34 mouse cellular contexts compared by ENCODE assay signal in genomic region chr4:88851026-88851763, GRCm38 (mm10). TPM values are rescaled to one million over a fixed set of nuclear protein-coding genes. Genes with fewer than 3 reads are reported as not detected.
A peak's percentile ranks its signal among the peaks of the same experiment; 100 is the strongest.
DNase-seq lines count a peak whose midpoint lies in the region; ATAC-seq lines count a peak whose summit lies in the region.
"Had no signal": no experiment of that assay in that cellular context is flagged by ENCODE, and none has a peak within 500 bp of the region (broad histone marks: within the 10 kb centered on the region; RNA-seq: fewer than 3 reads in every experiment).

No protein-coding gene starts in this region.

- H3K27ac ChIP-seq in midbrain, embryonic 13.5 days, result no peak overlapping the region
- H3K27ac ChIP-seq in midbrain, embryonic 10.5 days (replicated peaks), result no peak overlapping the region
- 0 out of 2 replicates have a peak overlapping the region, but pooled peaks have one; percentile 46 for H3K27ac ChIP-seq in forebrain, embryonic 11.5 days (ENCODE audit: low read depth, low read length)
- peak overlapping the region; percentile 61 for H3K27ac ChIP-seq in forebrain, embryonic 13.5 days
- H3K27ac ChIP-seq in forebrain, embryonic 16.5 days (ENCODE audit: low read length), result no peak overlapping the region
- H3K27ac ChIP-seq: embryonic facial prominence, embryonic 10.5 days; embryonic facial prominence, embryonic 13.5 days; heart, adult 2 months; heart, embryonic 10.5 days; heart, embryonic 13.5 days; hindbrain, embryonic 14.5 days; hindbrain, postnatal 0 days had no signal

- H3K27me3 ChIP-seq in midbrain, embryonic 13.5 days, result no peaks in the 10 kb centered on the region
- 0 out of 2 replicates have a peak, but pooled peaks cover 9% of the 10 kb centered on the region for H3K27me3 ChIP-seq in midbrain, embryonic 10.5 days (ENCODE audit: low read depth, poor library complexity, severe bottlenecking)
- no peaks in the 10 kb centered on the region for H3K27me3 ChIP-seq in forebrain, embryonic 11.5 days (ENCODE audit: control insufficient read depth, insufficient read depth, low read length)
- H3K27me3 ChIP-seq in forebrain, embryonic 13.5 days, result no peaks in the 10 kb centered on the region
- no peaks in the 10 kb centered on the region for H3K27me3 ChIP-seq in forebrain, embryonic 16.5 days (replicated peaks; ENCODE audit: control insufficient read depth, insufficient read depth, low read length)
- H3K27me3 ChIP-seq: embryonic facial prominence, embryonic 13.5 days; heart, embryonic 13.5 days had no signal

- no peak overlapping the region for H3K4me2 ChIP-seq in midbrain, embryonic 13.5 days (replicated peaks)
- peak overlapping the region; percentile 24; the same call in 1 of the 2 replicates for H3K4me2 ChIP-seq in forebrain, embryonic 11.5 days (ENCODE audit: low read depth, low read length, severe bottlenecking)
- H3K4me2 ChIP-seq in forebrain, embryonic 13.5 days, result no peak overlapping the region
- no peak overlapping the region for H3K4me2 ChIP-seq in forebrain, embryonic 16.5 days (ENCODE audit: low read length)
- H3K4me2 ChIP-seq: embryonic facial prominence, embryonic 13.5 days; heart, embryonic 13.5 days; hindbrain, embryonic 14.5 days had no signal

- no peak overlapping the region for H3K4me3 ChIP-seq in midbrain, embryonic 13.5 days (replicated peaks)
- no peak overlapping the region for H3K4me3 ChIP-seq in midbrain, embryonic 10.5 days
- H3K4me3 ChIP-seq in forebrain, embryonic 11.5 days (ENCODE audit: low read depth, low read length), result no peak overlapping the region
- H3K4me3 ChIP-seq in forebrain, embryonic 13.5 days, result no peak overlapping the region
- H3K4me3 ChIP-seq in forebrain, embryonic 16.5 days (replicated peaks; ENCODE audit: low read length), result no peak overlapping the region
- H3K4me3 ChIP-seq: embryonic facial prominence, embryonic 10.5 days; embryonic facial prominence, embryonic 13.5 days; erythroblast, embryonic 14.5 days; heart, adult 2 months; heart, embryonic 10.5 days; heart, embryonic 13.5 days had no signal

- H3K36me3 ChIP-seq in midbrain, embryonic 13.5 days, result no peaks in the 10 kb centered on the region
- H3K36me3 ChIP-seq in midbrain, embryonic 10.5 days, result no peaks in the 10 kb centered on the region
- H3K36me3 ChIP-seq in forebrain, embryonic 11.5 days (ENCODE audit: control insufficient read depth, insufficient read depth, low read length), result no peaks in the 10 kb centered on the region
- no peaks in the 10 kb centered on the region for H3K36me3 ChIP-seq in forebrain, embryonic 13.5 days (ENCODE audit: poor library complexity, severe bottlenecking)
- no peaks in the 10 kb centered on the region for H3K36me3 ChIP-seq in forebrain, embryonic 16.5 days (ENCODE audit: control insufficient read depth, insufficient read depth)
- H3K36me3 ChIP-seq: embryonic facial prominence, embryonic 10.5 days; embryonic facial prominence, embryonic 13.5 days; heart, embryonic 10.5 days; heart, embryonic 13.5 days had no signal

- WGBS in midbrain, embryonic 13.5 days, result 16% methylated on average over 4 of the region's 4 CpGs
- WGBS in midbrain, embryonic 10.5 days, result 37% methylated on average over 4 of the region's 4 CpGs
- 25% methylated on average over 4 of the region's 4 CpGs for WGBS in forebrain, embryonic 11.5 days
- WGBS in forebrain, embryonic 13.5 days, result 7% methylated on average over 4 of the region's 4 CpGs
- 12% methylated on average over 4 of the region's 4 CpGs for WGBS in forebrain, embryonic 16.5 days

- no peaks in the 10 kb centered on the region for H3K9me3 ChIP-seq in midbrain, embryonic 13.5 days
- H3K9me3 ChIP-seq in midbrain, embryonic 10.5 days (replicated peaks), result no peaks in the 10 kb centered on the region
- no peaks in the 10 kb centered on the region for H3K9me3 ChIP-seq in forebrain, embryonic 11.5 days (ENCODE audit: control insufficient read depth, low read length)
- H3K9me3 ChIP-seq in forebrain, embryonic 13.5 days (replicated peaks), result no peaks in the 10 kb centered on the region
- H3K9me3 ChIP-seq in forebrain, embryonic 16.5 days (ENCODE audit: control insufficient read depth, low read length), result no peaks in the 10 kb centered on the region
- H3K9me3 ChIP-seq: embryonic facial prominence, embryonic 10.5 days; embryonic facial prominence, embryonic 13.5 days; heart, embryonic 10.5 days; heart, embryonic 13.5 days had no signal

- H3K9ac ChIP-seq in midbrain, embryonic 13.5 days (replicated peaks), result no peak overlapping the region
- H3K9ac ChIP-seq in forebrain, embryonic 11.5 days (ENCODE audit: low read length), result no peak overlapping the region
- no peak overlapping the region for H3K9ac ChIP-seq in forebrain, embryonic 13.5 days
- no peak overlapping the region for H3K9ac ChIP-seq in forebrain, embryonic 16.5 days (replicated peaks; ENCODE audit: low read depth, low read length)
- H3K9ac ChIP-seq: embryonic facial prominence, embryonic 13.5 days; heart, embryonic 13.5 days; hindbrain, embryonic 14.5 days had no signal

- H3K4me1 ChIP-seq in midbrain, embryonic 13.5 days (replicated peaks), result 0 out of 2 replicates have a peak, but pooled peaks cover 2% of the 10 kb centered on the region
- H3K4me1 ChIP-seq in midbrain, embryonic 10.5 days, result peaks cover 8% of the 10 kb centered on the region
- peaks cover 5% of the 10 kb centered on the region; the same call in 1 of the 2 replicates for H3K4me1 ChIP-seq in forebrain, embryonic 11.5 days (replicated peaks; ENCODE audit: control insufficient read depth, insufficient read depth, low read length)
- peaks cover 8% of the 10 kb centered on the region for H3K4me1 ChIP-seq in forebrain, embryonic 13.5 days
- H3K4me1 ChIP-seq in forebrain, embryonic 16.5 days (replicated peaks; ENCODE audit: control insufficient read depth, insufficient read depth, low read length), result peaks cover 5% of the 10 kb centered on the region
- H3K4me1 ChIP-seq: embryonic facial prominence, embryonic 13.5 days; heart, embryonic 10.5 days; heart, embryonic 13.5 days had no signal

- no peak for DNase-seq in midbrain, embryonic 10.5 days (ENCODE audit: low spot score)
- peak; percentile 54 for DNase-seq in forebrain, embryonic 11.5 days (ENCODE audit: low spot score)
- DNase-seq in urinary bladder, postnatal 10 days (ENCODE audit: low spot score), result no peak
- no peak for DNase-seq in frontal cortex, postnatal 10 days (ENCODE audit: low spot score in 2 of 2)
- DNase-seq: adrenal gland, adult 2 months; adrenal gland, postnatal 14 days; cerebellum, adult 11-12 months; cerebellum, adult 8-10 months; cerebellum, postnatal 10 days; cerebellum, postnatal 36 days; embryo, embryonic 11 days; gastrocnemius, postnatal 10 days; gastrocnemius, postnatal 36 days; heart, adult 2 months; heart, postnatal 14 days; heart, postnatal 4 days had no signal

- ATAC-seq in midbrain, embryonic 13.5 days, result peak; percentile 48; the same call in 1 of the 2 replicates
- peak; percentile 91 for ATAC-seq in forebrain, embryonic 11.5 days (replicated peaks; ENCODE audit: low FRiP score)
- peak; percentile 88 for ATAC-seq in forebrain, embryonic 13.5 days
- ATAC-seq in forebrain, embryonic 16.5 days, result peak; percentile 50; the same call in 1 of the 2 replicates
- ATAC-seq: CD4-positive, CD25-positive, alpha-beta regulatory T cell, adult 4 months; hindbrain, postnatal 0 days; inflammation-experienced regulatory T-cells, adult 6 months; intestine, embryonic 16.5 days had no signal

RNA-seq across cellular contexts. Expression of gene Ifna1, which starts 1.3 kb away (rescaled TPM):
- polyA plus RNA-seq in midbrain, embryonic 13.5 days (2015; fragmentation: Nextera tagmentation; extraction: Ambion mirVana), result not detected in 2 replicates
- not detected in 2 replicates for polyA plus RNA-seq in midbrain, embryonic 10.5 days (2016; fragmentation: Nextera tagmentation; extraction: Ambion mirVana)
- not detected in 2 replicates for polyA plus RNA-seq in forebrain, embryonic 11.5 days (2014; fragmentation: Nextera tagmentation; extraction: Ambion mirVana)
- polyA plus RNA-seq in forebrain, embryonic 13.5 days (2015; fragmentation: Nextera tagmentation; extraction: Ambion mirVana), result not detected in 2 replicates
- not detected in 2 replicates for polyA plus RNA-seq in forebrain, embryonic 16.5 days (2015; fragmentation: Nextera tagmentation; extraction: Ambion mirVana)
- polyA plus RNA-seq: adrenal gland, adult 2 months; C2C12; CD4-positive, CD25-positive, alpha-beta regulatory T cell, adult 4 months; cortical plate, adult 2 months; embryonic facial prominence, embryonic 10.5 days; embryonic facial prominence, embryonic 13.5 days; erythroblast, embryonic 14.5 days; frontal cortex, adult 2 months; heart, adult 2 months; heart, embryonic 10.5 days; heart, embryonic 13.5 days; heart, embryonic 16.5 days; hindbrain, embryonic 11.5 days; hindbrain, embryonic 14.5 days; hindbrain, postnatal 0 days; inflammation-experienced regulatory T-cells, adult 6 months; intestine, embryonic 16.5 days had no signal

RNA-seq across cellular contexts. Expression of gene Ifna4, which starts 9.5 kb away (rescaled TPM):
- not detected in 2 replicates for polyA plus RNA-seq in midbrain, embryonic 13.5 days (2015; fragmentation: Nextera tagmentation; extraction: Ambion mirVana)
- not detected in 2 replicates for polyA plus RNA-seq in midbrain, embryonic 10.5 days (2016; fragmentation: Nextera tagmentation; extraction: Ambion mirVana)
- not detected in 2 replicates for polyA plus RNA-seq in forebrain, embryonic 11.5 days (2014; fragmentation: Nextera tagmentation; extraction: Ambion mirVana)
- polyA plus RNA-seq in forebrain, embryonic 13.5 days (2015; fragmentation: Nextera tagmentation; extraction: Ambion mirVana), result not detected in 2 replicates
- not detected in 2 replicates for polyA plus RNA-seq in forebrain, embryonic 16.5 days (2015; fragmentation: Nextera tagmentation; extraction: Ambion mirVana)
- polyA plus RNA-seq: adrenal gland, adult 2 months; C2C12; CD4-positive, CD25-positive, alpha-beta regulatory T cell, adult 4 months; cortical plate, adult 2 months; embryonic facial prominence, embryonic 10.5 days; embryonic facial prominence, embryonic 13.5 days; erythroblast, embryonic 14.5 days; frontal cortex, adult 2 months; heart, adult 2 months; heart, embryonic 10.5 days; heart, embryonic 13.5 days; heart, embryonic 16.5 days; hindbrain, embryonic 11.5 days; hindbrain, embryonic 14.5 days; hindbrain, postnatal 0 days; intestine, embryonic 16.5 days had no signal

RNA-seq across cellular contexts. Expression of gene Ifna5, which starts 15.9 kb away (rescaled TPM):
- not detected in 2 replicates for polyA plus RNA-seq in midbrain, embryonic 13.5 days (2015; fragmentation: Nextera tagmentation; extraction: Ambion mirVana)
- polyA plus RNA-seq in midbrain, embryonic 10.5 days (2016; fragmentation: Nextera tagmentation; extraction: Ambion mirVana), result not detected in 2 replicates
- not detected in 2 replicates for polyA plus RNA-seq in forebrain, embryonic 11.5 days (2014; fragmentation: Nextera tagmentation; extraction: Ambion mirVana)
- not detected in 2 replicates for polyA plus RNA-seq in forebrain, embryonic 13.5 days (2015; fragmentation: Nextera tagmentation; extraction: Ambion mirVana)
- polyA plus RNA-seq in forebrain, embryonic 16.5 days (2015; fragmentation: Nextera tagmentation; extraction: Ambion mirVana), result not detected in 2 replicates
- polyA plus RNA-seq: adrenal gland, adult 2 months; C2C12; CD4-positive, CD25-positive, alpha-beta regulatory T cell, adult 4 months; cortical plate, adult 2 months; embryonic facial prominence, embryonic 10.5 days; embryonic facial prominence, embryonic 13.5 days; erythroblast, embryonic 14.5 days; frontal cortex, adult 2 months; heart, adult 2 months; heart, embryonic 10.5 days; heart, embryonic 13.5 days; heart, embryonic 16.5 days; hindbrain, embryonic 11.5 days; hindbrain, embryonic 14.5 days; hindbrain, postnatal 0 days; inflammation-experienced regulatory T-cells, adult 6 months; intestine, embryonic 16.5 days had no signal

RNA-seq across cellular contexts. Expression of gene Ifna6, which starts 24.0 kb away (rescaled TPM):
- polyA plus RNA-seq in midbrain, embryonic 13.5 days (2015; fragmentation: Nextera tagmentation; extraction: Ambion mirVana), result not detected in 2 replicates
- polyA plus RNA-seq in midbrain, embryonic 10.5 days (2016; fragmentation: Nextera tagmentation; extraction: Ambion mirVana), result not detected in 2 replicates
- not detected in 2 replicates for polyA plus RNA-seq in forebrain, embryonic 11.5 days (2014; fragmentation: Nextera tagmentation; extraction: Ambion mirVana)
- not detected in 2 replicates for polyA plus RNA-seq in forebrain, embryonic 13.5 days (2015; fragmentation: Nextera tagmentation; extraction: Ambion mirVana)
- polyA plus RNA-seq in forebrain, embryonic 16.5 days (2015; fragmentation: Nextera tagmentation; extraction: Ambion mirVana), result not detected in 2 replicates
- polyA plus RNA-seq: adrenal gland, adult 2 months; C2C12; CD4-positive, CD25-positive, alpha-beta regulatory T cell, adult 4 months; cortical plate, adult 2 months; embryonic facial prominence, embryonic 10.5 days; embryonic facial prominence, embryonic 13.5 days; erythroblast, embryonic 14.5 days; frontal cortex, adult 2 months; heart, adult 2 months; heart, embryonic 10.5 days; heart, embryonic 13.5 days; heart, embryonic 16.5 days; hindbrain, embryonic 11.5 days; hindbrain, embryonic 14.5 days; hindbrain, postnatal 0 days; inflammation-experienced regulatory T-cells, adult 6 months; intestine, embryonic 16.5 days had no signal

RNA-seq across cellular contexts. Expression of gene Ifne, which starts 28.8 kb away (rescaled TPM):
- not detected in 2 replicates for polyA plus RNA-seq in midbrain, embryonic 13.5 days (2015; fragmentation: Nextera tagmentation; extraction: Ambion mirVana)
- not detected in 2 replicates for polyA plus RNA-seq in midbrain, embryonic 10.5 days (2016; fragmentation: Nextera tagmentation; extraction: Ambion mirVana)
- polyA plus RNA-seq in forebrain, embryonic 11.5 days (2014; fragmentation: Nextera tagmentation; extraction: Ambion mirVana), result not detected in 2 replicates
- polyA plus RNA-seq in forebrain, embryonic 13.5 days (2015; fragmentation: Nextera tagmentation; extraction: Ambion mirVana), result not detected in 2 replicates
- polyA plus RNA-seq in forebrain, embryonic 16.5 days (2015; fragmentation: Nextera tagmentation; extraction: Ambion mirVana), result not detected in 2 replicates
- polyA plus RNA-seq: adrenal gland, adult 2 months; C2C12; CD4-positive, CD25-positive, alpha-beta regulatory T cell, adult 4 months; cortical plate, adult 2 months; embryonic facial prominence, embryonic 10.5 days; embryonic facial prominence, embryonic 13.5 days; erythroblast, embryonic 14.5 days; frontal cortex, adult 2 months; heart, adult 2 months; heart, embryonic 10.5 days; heart, embryonic 13.5 days; heart, embryonic 16.5 days; hindbrain, embryonic 11.5 days; hindbrain, embryonic 14.5 days; hindbrain, postnatal 0 days; inflammation-experienced regulatory T-cells, adult 6 months; intestine, embryonic 16.5 days had no signal

Comparison
In these comparisons a context has a peak if more than half of its experiments do, and no peak if none do; other contexts are left out.
1. H3K27ac ChIP-seq: peak in forebrain, embryonic 11.5 days (single experiment) and forebrain, embryonic 13.5 days (single experiment); none in midbrain, embryonic 13.5 days (single experiment), midbrain, embryonic 10.5 days (single experiment) and forebrain, embryonic 16.5 days (single experiment).
2. Peak in every context shown above with its lines, with median percentiles within 50 percentile points of each other: ATAC-seq.